Mouse (Mus musculus) midbrain, embryonic 13.5 days (tissue): Measurements from ENCODE around the gene Tcp1. TPM values are rescaled to one million over a fixed set of nuclear protein-coding genes. Genes with fewer than 3 reads are reported as not detected.

ENCODE experiments used
- ATAC-seq: fragments of 200-750 bp; cut with Nextera tagmentation; 2 replicates; pipeline ENCODE4 v1.8.0; 2017; ENCODE audit warnings: mild to moderate bottlenecking, moderate TSS enrichment, moderate library complexity
- H3K27ac ChIP-seq: fragments of 300-500 bp; sonication (generic); 2 replicates; pipeline ENCODE4 v1.5.1; 2015; ENCODE audit warnings: inconsistent platforms, mild to moderate bottlenecking, moderate library complexity
- H3K27me3 ChIP-seq: fragments of 300-500 bp; sonication (generic); 2 replicates; pipeline ENCODE4 v1.6.1; 2015; ENCODE audit warnings: mild to moderate bottlenecking, inconsistent platforms
- H3K36me3 ChIP-seq: fragments of 300-500 bp; sonication (generic); 2 replicates; pipeline ENCODE4 v1.6.1; 2015; ENCODE audit warnings: mild to moderate bottlenecking, inconsistent platforms
- H3K4me1 ChIP-seq: fragments of 300-500 bp; sonication (generic); replicated peaks from 2 replicates; pipeline ENCODE4 v1.6.1; 2015; ENCODE audit warnings: inconsistent platforms
- H3K4me2 ChIP-seq: fragments of 300-500 bp; sonication (generic); replicated peaks from 2 replicates; pipeline ENCODE4 v1.6.1; 2015; ENCODE audit warnings: moderate library complexity, mild to moderate bottlenecking, inconsistent platforms
- H3K4me3 ChIP-seq: fragments of 300-500 bp; sonication (generic); replicated peaks from 2 replicates; pipeline ENCODE4 v1.5.1; 2015; ENCODE audit warnings: mild to moderate bottlenecking, inconsistent platforms
- H3K9ac ChIP-seq: fragments of 300-500 bp; sonication (generic); replicated peaks from 2 replicates; pipeline ENCODE4 v1.6.1; 2015; ENCODE audit warnings: mild to moderate bottlenecking, inconsistent platforms
- H3K9me3 ChIP-seq: fragments of 300-500 bp; sonication (generic); 2 replicates; pipeline ENCODE4 v1.6.1; 2016; ENCODE audit warnings: mild to moderate bottlenecking, inconsistent platforms
- WGBS: fragments of 180-500 bp; shearing (Covaris S2); methylation state at CpG from one replicate; pipeline ENCODE4 v1.1.7; 2015; 5-methylcytosine and 5-hydroxymethylcytosine counted together
- polyA plus RNA-seq: library from polyadenylated mRNA; unstranded; fragments of >200 nt; fragmentation: Nextera tagmentation; extraction: Ambion mirVana; gene quantifications from 2 replicates; pipeline ENCODE4 v1.2.1, GENCODE M21; 2015

The Tcp1 gene
- 403 and 435 TPM in 2 replicates for polyA plus RNA-seq

DNA sequence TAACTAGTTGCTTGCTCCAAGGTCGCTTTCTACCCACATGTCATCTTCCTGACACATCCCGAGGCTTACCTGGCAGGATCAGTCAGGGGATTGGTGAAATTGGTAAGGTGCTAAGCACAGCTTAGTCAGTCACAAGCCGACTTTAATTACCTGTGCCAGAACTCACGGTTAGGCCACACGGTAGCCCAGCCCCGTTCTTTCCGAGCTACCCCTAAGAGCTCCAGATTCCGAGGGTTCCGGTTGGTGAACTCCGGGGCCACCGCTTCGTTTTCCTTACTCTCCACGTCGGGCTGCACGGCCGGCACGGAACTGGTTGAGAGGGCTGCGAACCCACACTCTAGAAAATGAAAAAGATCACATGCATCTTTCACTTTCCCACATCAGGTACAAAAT lies at the start of gene Tcp1:
Tcp1 (plus strand) TSS at position 214 of the 393 bp plus-strand sequence.
- no peaks in the 10 kb centered on the region for H3K27me3 ChIP-seq
- peak within 1 kb of the TSS; percentile 81 for H3K27ac ChIP-seq
- 1% methylated on average over 18 of the region's 18 CpGs for WGBS
- no peaks in the 10 kb centered on the region for H3K9me3 ChIP-seq
- peak; percentile 4 for ATAC-seq
- H3K36me3 ChIP-seq: peaks cover 55% of the 10 kb centered on the region
- peak within 1 kb of the TSS; percentile 85 for H3K4me3 ChIP-seq
- H3K9ac ChIP-seq: peak within 1 kb of the TSS; percentile 97
- peaks cover 21% of the 10 kb centered on the region for H3K4me1 ChIP-seq
- H3K4me2 ChIP-seq: peak within 1 kb of the TSS; percentile 91

DNA sequence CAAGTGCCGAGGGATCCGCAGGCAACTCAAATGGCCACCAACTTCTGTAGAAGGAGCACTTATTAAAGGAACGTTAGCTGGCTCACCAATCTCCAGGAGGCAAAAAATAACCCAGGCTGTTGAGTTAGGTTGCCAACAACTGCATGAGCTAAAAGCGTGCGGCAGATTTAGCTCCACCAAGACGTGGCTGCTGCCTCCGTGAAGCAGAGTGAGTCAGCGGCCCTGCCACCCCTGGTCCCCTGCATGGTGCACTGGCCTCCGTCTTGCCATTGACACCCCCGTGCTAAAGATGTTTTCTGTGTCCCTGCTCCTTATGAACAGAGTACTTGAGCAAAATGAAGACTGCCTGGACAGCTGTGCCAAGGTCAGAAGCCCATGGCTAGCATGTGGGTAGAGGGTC lies 48.6 kb upstream of the Tcp1 start:
- H3K27ac ChIP-seq: no peak overlapping the region
- 83% methylated on average over 10 of the region's 10 CpGs for WGBS
- ATAC-seq: no peak

DNA sequence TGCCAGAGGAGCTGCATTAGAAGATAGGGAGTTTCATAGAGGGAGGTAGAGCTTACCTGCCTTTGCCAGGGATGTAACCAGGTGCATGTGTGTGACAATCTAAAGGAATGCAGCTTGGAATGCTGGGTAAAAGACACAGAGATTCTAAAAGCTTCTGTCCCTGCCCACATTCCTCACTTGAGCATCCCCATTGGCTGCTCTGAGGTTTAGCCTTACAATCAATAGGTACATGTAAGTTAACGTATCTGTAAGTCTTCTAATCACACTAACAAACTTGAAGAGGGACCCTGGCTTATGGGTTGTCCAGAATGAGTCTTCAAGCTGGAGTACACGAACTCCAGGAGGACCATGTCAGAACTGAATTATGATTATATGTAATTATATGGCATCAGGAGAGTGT lies 47.5 kb upstream of the Tcp1 start, which contains the start of gene Mas1:
Mas1 (minus strand) TSS at position 101 of the 400 bp plus-strand sequence.
- H3K9ac ChIP-seq: no peak within 1 kb of the TSS
- H3K36me3 ChIP-seq: no peaks in the 10 kb centered on the region
- H3K4me1 ChIP-seq: no peaks in the 10 kb centered on the region
- no peak for ATAC-seq
- 66% methylated on average over 2 of the region's 2 CpGs for WGBS
- no peak within 1 kb of the TSS for H3K27ac ChIP-seq
- no peak within 1 kb of the TSS for H3K4me2 ChIP-seq
- H3K4me3 ChIP-seq: no peak within 1 kb of the TSS
- no peaks in the 10 kb centered on the region for H3K27me3 ChIP-seq
- no peaks in the 10 kb centered on the region for H3K9me3 ChIP-seq

More for the DNA sequence above, 48.6 kb upstream of the Tcp1 start:
- 0 out of 2 replicates have a peak, but pooled peaks cover 3% of the 10 kb centered on the region for H3K27me3 ChIP-seq
- H3K36me3 ChIP-seq: no peaks in the 10 kb centered on the region
- no peak overlapping the region for H3K4me2 ChIP-seq
- H3K9me3 ChIP-seq: no peaks in the 10 kb centered on the region
- no peak overlapping the region for H3K4me3 ChIP-seq
- H3K4me1 ChIP-seq: no peaks in the 10 kb centered on the region
- no peak overlapping the region for H3K9ac ChIP-seq

DNA sequence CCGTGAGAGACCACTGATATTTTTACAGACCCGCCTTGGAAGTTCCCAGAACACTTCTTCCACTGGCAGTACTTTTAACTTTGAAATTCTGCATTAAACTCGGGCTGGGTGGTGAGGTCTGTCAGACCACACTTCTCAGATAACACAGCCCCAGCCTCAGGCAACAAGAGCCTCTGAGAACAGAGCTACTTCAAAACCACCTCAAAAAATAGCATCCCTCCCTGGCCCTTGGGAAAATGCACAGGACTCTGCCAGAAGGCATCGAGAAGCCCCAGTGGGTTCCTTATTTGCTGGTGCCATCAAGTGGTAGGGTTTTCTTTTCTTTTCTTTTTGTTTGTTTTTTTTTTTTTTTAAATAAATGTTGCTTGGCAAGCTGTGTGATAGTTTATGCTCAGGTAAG lies 46.9 kb upstream of the Tcp1 start:
- Histone ChIP-seq H3K27me3 (no peaks in the 10 kb centered on the region), H3K9me3 (no peaks in the 10 kb centered on the region), H3K4me3 (no peak overlapping the region), H3K4me1 (no peaks in the 10 kb centered on the region), H3K36me3 (no peaks in the 10 kb centered on the region), H3K4me2 (no peak overlapping the region), H3K9ac (no peak overlapping the region), H3K27ac (no peak overlapping the region)
- ATAC-seq: no peak
- WGBS: 56% methylated on average over 4 of the region's 4 CpGs

DNA sequence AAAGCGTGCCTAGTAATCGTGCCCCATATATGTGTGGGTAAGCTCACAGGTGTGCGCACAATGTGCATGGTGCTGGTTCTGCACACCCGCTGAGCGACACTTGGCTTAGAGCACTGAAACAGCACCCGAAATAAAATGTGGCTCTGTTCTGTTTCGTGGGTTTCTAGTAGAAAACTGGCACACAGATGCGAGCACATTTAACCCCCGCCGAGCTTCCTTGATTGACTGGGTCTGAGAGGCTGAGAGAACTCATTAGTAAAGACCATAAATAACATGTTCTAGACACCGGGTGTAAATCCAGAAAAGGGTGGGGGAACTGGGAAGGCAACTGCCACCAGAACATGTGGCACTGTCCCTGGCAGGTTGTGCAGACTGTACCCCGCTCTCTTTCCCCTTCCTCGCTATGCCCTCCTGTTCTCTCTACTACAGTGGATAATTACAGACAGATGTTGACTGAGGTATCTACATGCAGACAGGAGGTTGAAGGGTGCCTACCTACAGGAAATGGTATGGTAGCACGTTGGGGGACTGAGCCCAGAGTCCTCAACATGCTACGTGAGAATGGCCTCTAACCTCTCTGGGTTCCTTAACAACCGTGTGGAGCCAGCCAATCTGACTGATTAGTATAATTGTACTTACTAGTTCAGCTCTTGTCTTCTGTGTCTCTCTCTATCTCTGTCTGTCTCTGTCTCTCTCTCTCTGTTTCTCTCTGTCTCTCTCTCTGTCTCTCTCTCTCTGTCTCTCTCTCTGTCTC lies 43.0 kb upstream of the Tcp1 start:
- H3K4me1 ChIP-seq: no peaks in the 10 kb centered on the region
- no peaks in the 10 kb centered on the region for H3K36me3 ChIP-seq
- no peaks in the 10 kb centered on the region for H3K9me3 ChIP-seq
- H3K4me2 ChIP-seq: no peak overlapping the region
- no peak for ATAC-seq
- no peak overlapping the region for H3K4me3 ChIP-seq
- H3K9ac ChIP-seq: no peak overlapping the region
- WGBS: 75% methylated on average over 16 of the region's 16 CpGs
- H3K27ac ChIP-seq: no peak overlapping the region
- no peaks in the 10 kb centered on the region for H3K27me3 ChIP-seq

DNA sequence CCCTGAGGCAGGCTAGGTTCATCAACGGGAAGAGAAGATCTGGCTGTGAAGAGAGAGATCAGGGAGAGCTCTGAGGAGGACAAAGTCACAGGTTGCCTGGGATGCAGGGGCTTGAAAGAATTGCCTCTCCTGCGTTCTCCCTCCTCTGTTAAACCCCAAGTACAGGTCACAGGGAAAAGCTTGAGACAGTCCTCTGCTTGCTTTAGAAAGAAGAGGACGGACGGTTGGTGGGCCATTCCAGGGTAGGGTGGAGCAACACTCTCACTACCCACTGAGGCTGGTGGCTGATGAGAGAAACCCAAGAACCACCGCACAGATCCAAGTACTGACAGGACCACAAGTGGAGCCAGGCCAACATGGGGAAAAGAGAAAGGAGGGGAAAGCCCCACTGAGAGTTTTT lies 39.8 kb upstream of the Tcp1 start, which contains the start of gene Mrgprh:
Mrgprh (plus strand) TSS at position 301 of the 400 bp plus-strand sequence.
- no peak within 1 kb of the TSS for H3K4me3 ChIP-seq
- H3K27ac ChIP-seq: no peak within 1 kb of the TSS
- no peaks in the 10 kb centered on the region for H3K36me3 ChIP-seq
- no peak for ATAC-seq
- 85% methylated on average over 5 of the region's 5 CpGs for WGBS
- H3K9ac ChIP-seq: no peak within 1 kb of the TSS
- H3K4me1 ChIP-seq: 0 out of 2 replicates have a peak, but pooled peaks cover 2% of the 10 kb centered on the region
- H3K4me2 ChIP-seq: no peak within 1 kb of the TSS
- no peaks in the 10 kb centered on the region for H3K9me3 ChIP-seq
- peaks cover 4% of the 10 kb centered on the region; the same call in 1 of the 2 replicates for H3K27me3 ChIP-seq

DNA sequence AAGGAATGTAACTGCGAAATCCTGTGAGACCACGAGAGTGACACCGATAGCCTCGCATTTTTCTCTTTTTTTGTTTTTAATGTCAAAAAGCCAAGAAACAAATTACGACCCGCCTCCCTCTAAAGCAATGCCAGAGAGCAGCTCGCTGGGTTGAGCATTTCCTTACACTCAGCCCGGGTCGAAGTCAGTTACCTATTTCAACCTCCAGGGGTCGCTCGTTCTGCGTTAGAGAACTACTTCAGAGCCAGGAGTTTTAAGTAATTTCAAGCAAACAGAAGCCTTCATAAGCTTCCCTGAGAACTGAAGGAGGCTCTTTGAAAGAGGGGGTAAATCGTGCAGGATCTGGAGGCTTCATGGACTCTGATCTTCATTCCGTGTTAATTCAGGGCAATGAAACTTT lies 35.3 kb upstream of the Tcp1 start:
- no peak overlapping the region for H3K4me3 ChIP-seq

DNA sequence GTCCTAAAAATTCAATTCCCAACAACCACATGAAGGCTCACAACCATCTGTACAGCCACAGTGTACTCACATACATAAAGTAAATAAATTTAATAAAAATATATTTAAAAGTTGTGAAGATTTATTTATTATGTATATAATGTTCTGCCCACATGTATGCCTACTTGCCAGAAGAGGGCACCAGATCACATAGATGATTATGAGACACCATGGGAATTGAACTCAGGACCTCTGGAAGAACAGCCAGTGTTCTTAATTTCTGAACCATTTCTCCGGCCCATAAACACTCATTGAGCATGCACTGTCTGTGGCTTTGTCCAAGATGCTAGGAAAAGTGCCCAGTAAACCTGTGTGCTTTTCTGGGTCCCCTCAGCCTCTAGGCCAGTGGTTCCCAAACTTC lies 34.3 kb upstream of the Tcp1 start:
- H3K9ac ChIP-seq: no peak overlapping the region
- H3K4me1 ChIP-seq: 0 out of 2 replicates have a peak, but pooled peaks cover 2% of the 10 kb centered on the region
- no peak overlapping the region for H3K4me3 ChIP-seq
- peaks cover 4% of the 10 kb centered on the region; the same call in 1 of the 2 replicates for H3K27me3 ChIP-seq
- H3K4me2 ChIP-seq: no peak overlapping the region
- WGBS: 83% methylated on average over 1 of the region's 1 CpGs
- no peak for ATAC-seq
- no peak overlapping the region for H3K27ac ChIP-seq
- H3K9me3 ChIP-seq: no peaks in the 10 kb centered on the region
- H3K36me3 ChIP-seq: no peaks in the 10 kb centered on the region

More for the DNA sequence above, 35.3 kb upstream of the Tcp1 start:
- 4% methylated on average over 14 of the region's 14 CpGs for WGBS
- 0 out of 2 replicates have a peak, but pooled peaks cover 2% of the 10 kb centered on the region for H3K4me1 ChIP-seq
- peak; percentile 70; the same call in 1 of the 2 replicates for ATAC-seq
- peak overlapping the region; percentile 22 for H3K4me2 ChIP-seq
- no peaks in the 10 kb centered on the region for H3K36me3 ChIP-seq
- H3K9me3 ChIP-seq: no peaks in the 10 kb centered on the region
- H3K9ac ChIP-seq: no peak overlapping the region; the same call in 1 of the 2 replicates
- peaks cover 4% of the 10 kb centered on the region; the same call in 1 of the 2 replicates for H3K27me3 ChIP-seq
- H3K27ac ChIP-seq: no peak overlapping the region

DNA sequence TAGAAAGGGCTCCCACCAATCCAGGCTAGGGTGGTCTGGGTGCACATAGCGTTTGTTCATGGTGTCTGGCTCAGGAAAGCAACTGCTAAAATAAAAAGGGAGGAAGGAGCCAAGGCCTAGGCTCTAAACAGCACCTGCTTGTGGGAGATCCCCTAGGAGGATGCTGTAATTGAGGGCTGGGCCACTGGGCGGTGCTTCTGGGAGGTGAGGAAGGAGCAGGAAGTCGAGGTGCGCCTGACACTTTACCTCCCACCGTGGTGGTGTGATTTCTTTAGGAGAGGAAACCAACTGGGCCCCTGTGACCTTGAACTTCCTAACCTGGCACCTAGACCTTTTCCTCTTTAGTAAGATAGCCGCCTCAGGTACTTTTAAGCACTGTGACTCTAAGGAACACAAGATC lies 28.9 kb upstream of the Tcp1 start:
- 35% methylated on average over 6 of the region's 6 CpGs for WGBS
- Histone ChIP-seq H3K4me2 (no peak overlapping the region), H3K4me1 (no peaks in the 10 kb centered on the region), H3K27ac (no peak overlapping the region), H3K4me3 (no peak overlapping the region), H3K9me3 (no peaks in the 10 kb centered on the region), H3K36me3 (peaks cover 27% of the 10 kb centered on the region), H3K27me3 (no peaks in the 10 kb centered on the region), H3K9ac (no peak overlapping the region)
- no peak for ATAC-seq

DNA sequence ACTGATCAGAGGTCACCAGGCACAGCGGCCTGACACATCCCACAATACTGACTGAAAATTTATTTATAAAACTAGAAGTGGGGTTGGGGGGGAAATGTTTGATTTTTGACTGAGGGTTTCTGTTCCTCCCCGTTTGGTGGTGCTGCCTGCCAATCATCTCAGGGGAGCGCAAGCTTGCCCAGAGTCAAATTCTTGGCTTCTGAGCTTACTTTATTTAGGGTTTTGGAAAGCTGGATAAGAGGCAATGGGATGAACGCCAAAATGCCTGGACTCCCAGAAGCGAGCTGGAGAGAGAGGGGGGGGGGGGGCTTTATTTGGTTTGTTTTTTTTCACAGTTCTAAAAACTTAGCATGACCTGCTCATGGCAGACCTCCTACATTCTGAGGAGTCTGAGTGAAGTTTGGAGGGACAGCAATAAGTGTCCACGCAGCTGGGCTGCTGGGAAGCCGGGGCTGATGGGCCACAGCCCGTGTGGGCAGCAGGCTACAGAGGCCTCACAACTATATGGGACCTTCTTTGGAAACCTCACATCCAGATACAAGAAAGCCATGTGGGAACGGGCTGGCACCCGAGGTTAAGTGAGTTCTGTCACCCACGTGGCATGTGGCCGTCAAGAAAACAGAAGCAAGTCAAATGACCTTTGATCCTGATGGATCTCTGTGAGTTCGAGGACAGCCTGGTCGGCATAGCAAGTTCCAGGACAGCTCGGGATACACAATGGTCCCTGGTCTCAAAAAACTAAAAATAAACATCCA lies 28.3 kb upstream of the Tcp1 start:
- no peak overlapping the region for H3K27ac ChIP-seq
- no peaks in the 10 kb centered on the region for H3K9me3 ChIP-seq
- H3K4me1 ChIP-seq: no peaks in the 10 kb centered on the region
- H3K36me3 ChIP-seq: peaks cover 27% of the 10 kb centered on the region
- 85% methylated on average over 15 of the region's 15 CpGs for WGBS
- no peak for ATAC-seq
- H3K4me2 ChIP-seq: no peak overlapping the region
- no peak overlapping the region for H3K4me3 ChIP-seq
- no peak overlapping the region for H3K9ac ChIP-seq
- no peaks in the 10 kb centered on the region for H3K27me3 ChIP-seq

DNA sequence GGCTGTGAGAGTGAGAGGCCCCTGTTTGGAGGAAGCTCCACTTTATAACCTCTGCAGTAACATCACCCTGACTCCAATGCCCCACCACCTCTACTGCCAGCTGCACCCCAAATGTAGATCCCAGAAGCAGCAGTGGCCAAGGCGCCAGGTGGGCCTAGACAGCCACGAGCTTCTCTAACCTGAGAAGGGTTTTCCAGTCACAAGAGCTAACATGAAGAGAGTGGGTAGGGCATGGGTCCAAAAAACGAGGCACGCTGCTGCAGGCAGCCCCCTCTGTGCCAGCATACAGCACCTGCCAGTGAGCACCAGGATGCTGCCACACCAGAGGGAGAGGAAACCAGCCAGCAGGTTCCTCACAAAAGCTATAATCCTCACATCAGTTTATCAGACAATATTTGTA lies 24.4 kb upstream of the Tcp1 start:
- no peak overlapping the region for H3K4me3 ChIP-seq
- H3K4me1 ChIP-seq: no peaks in the 10 kb centered on the region
- H3K9ac ChIP-seq: no peak overlapping the region
- H3K27me3 ChIP-seq: no peaks in the 10 kb centered on the region
- WGBS: 84% methylated on average over 4 of the region's 4 CpGs
- no peaks in the 10 kb centered on the region for H3K9me3 ChIP-seq
- ATAC-seq: no peak
- peaks cover 44% of the 10 kb centered on the region for H3K36me3 ChIP-seq
- no peak overlapping the region for H3K27ac ChIP-seq
- no peak overlapping the region for H3K4me2 ChIP-seq

DNA sequence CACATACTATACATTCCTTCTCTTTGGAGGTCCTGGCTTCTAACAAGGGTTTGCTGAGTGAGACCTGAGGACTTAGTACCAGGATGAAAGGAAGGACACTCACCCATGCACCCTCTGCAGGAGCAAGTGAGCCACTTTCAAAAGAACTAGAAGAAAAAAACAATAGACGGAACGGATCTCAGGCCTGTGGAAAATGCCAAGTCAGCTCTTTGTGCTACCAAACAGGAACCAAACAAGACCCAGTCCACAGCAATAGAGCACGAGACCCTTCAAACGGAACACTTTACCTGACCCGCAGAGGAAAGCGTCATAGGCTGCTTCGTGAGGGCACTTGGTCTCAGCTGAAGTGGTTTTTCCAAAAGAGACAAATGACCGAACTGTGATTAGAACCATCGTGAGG lies 23.5 kb upstream of the Tcp1 start:
- Histone ChIP-seq H3K4me2 (no peak overlapping the region), H3K27me3 (no peaks in the 10 kb centered on the region), H3K36me3 (peaks cover 46% of the 10 kb centered on the region), H3K9me3 (no peaks in the 10 kb centered on the region), H3K4me3 (no peak overlapping the region), H3K4me1 (no peaks in the 10 kb centered on the region), H3K27ac (no peak overlapping the region), H3K9ac (no peak overlapping the region)
- ATAC-seq: no peak
- WGBS: 92% methylated on average over 9 of the region's 9 CpGs
